Mouse (Mus musculus) small intestine, adult 2 months (tissue): ENCODE data around the gene Evi5.

ENCODE experiments used
- CTCF ChIP-seq: fragments of 200-500 bp; IDR thresholded peaks from 2 replicates; pipeline ENCODE4 v1.5.1; 2012; ENCODE audit warnings: low read depth, mild to moderate bottlenecking, control low read depth, inconsistent platforms, low read length, moderate library complexity, mixed read lengths; ENCODE audit not compliant: insufficient replicate concordance, insufficient read length; ENCODE audit errors: extremely low read depth
- POLR2A ChIP-seq: fragments of 200-500 bp; IDR thresholded peaks from 2 replicates; pipeline ENCODE4 v1.6.1; 2012; ENCODE audit warnings: low read depth, mild to moderate bottlenecking, control low read depth, inconsistent platforms, low read length, moderate library complexity

DNA sequence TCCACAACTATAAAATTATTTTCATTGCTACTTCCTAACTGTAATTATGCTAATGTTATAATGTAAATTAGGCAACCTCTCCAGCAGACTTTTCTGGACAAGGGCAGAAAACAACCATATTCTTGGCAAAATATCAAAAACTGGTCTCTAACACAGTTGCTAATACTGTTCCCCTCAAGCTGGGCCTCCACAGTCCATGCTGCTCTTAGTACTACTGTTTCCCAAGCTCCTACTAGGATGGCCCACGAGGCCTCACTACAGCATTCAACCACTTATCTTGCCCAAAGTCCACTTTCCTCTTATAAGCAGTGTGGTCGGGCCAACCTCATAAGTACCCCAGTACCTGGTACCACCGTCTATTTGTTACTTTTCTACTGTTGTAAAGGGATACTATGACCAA is 20.4 kb downstream of the Evi5 start:
- TF ChIP-seq CTCF, result no peak
- TF ChIP-seq POLR2A, result no peak
